Mouse (Mus musculus): ENCODE data around the gene Psg28.
"Not testable (repeated sequence)": the region's sequence is repeated elsewhere in the genome, so short reads cannot be mapped to it uniquely, and the experiment has no call there.

Psg28 gene

GRCm38 (mm10) chr7:18431941-18432340 lies at the start of gene Psg28:
TSS of gene Psg28 (minus strand) at chr7:18432041.
- DNase-seq (ENCODE audit: low read depth, low spot score) = not testable (repeated sequence)

GRCm38 (mm10) chr7:18403407-18403806 lies 28.4 kb downstream of the Psg28 start:
- no peak for DNase-seq (ENCODE audit: low read depth, low spot score)

GRCm38 (mm10) chr7:18402527-18403237 lies 29.2 kb downstream of the Psg28 start:
- no peak for DNase-seq (ENCODE audit: low read depth, low spot score)

GRCm38 (mm10) chr7:18391483-18391882 lies 40.4 kb downstream of the Psg28 start:
- DNase-seq (ENCODE audit: low read depth, low spot score) = not testable (repeated sequence)

- DNase-seq (ENCODE audit: low read depth, low spot score) = peak; percentile 71
Observed at GRCm38 (mm10) chr7:18378295-18378694, 53.5 kb downstream of the Psg28 start.
